Comparison of ENCODE assay signal across 7 mouse cellular contexts in genomic region chr4:43025084-43025960, GRCm38 (mm10). TPM values are rescaled to one million over a fixed set of nuclear protein-coding genes. Genes with fewer than 3 reads are reported as not detected.
DNase-seq lines count a peak whose midpoint lies in the region; ATAC-seq and TF ChIP-seq lines count a peak whose summit lies in the region.

Pigo (minus strand) TSS chr4:43025819.

- WGBS in embryonic facial prominence, embryonic 12.5 days, result 7% methylated on average over 42 of the region's 42 CpGs
- WGBS in kidney, adult 2 months, result 6% methylated on average over 42 of the region's 42 CpGs
- WGBS in limb, embryonic 12.5 days, result 7% methylated on average over 42 of the region's 42 CpGs
- 9% methylated on average over 42 of the region's 42 CpGs for WGBS in midbrain, embryonic 15.5 days
- WGBS in spleen, adult 2 months, result 6% methylated on average over 42 of the region's 42 CpGs

- peaks cover 17% of the 10 kb centered on the region for H3K4me1 ChIP-seq in embryonic facial prominence, embryonic 12.5 days
- H3K4me1 ChIP-seq in kidney, adult 2 months (ENCODE audit: control insufficient read depth, insufficient read depth, low read length), result peaks cover 10% of the 10 kb centered on the region
- H3K4me1 ChIP-seq in limb, embryonic 12.5 days (replicated peaks), result peaks cover 15% of the 10 kb centered on the region
- H3K4me1 ChIP-seq in midbrain, embryonic 15.5 days, result peaks cover 28% of the 10 kb centered on the region
- peaks cover 5% of the 10 kb centered on the region; the same call in 1 of the 2 replicates for H3K4me1 ChIP-seq in spleen, adult 2 months (ENCODE audit: control insufficient read depth, insufficient read depth, insufficient read length)

- H3K4me2 ChIP-seq in embryonic facial prominence, embryonic 12.5 days (replicated peaks), result peak within 1 kb of the TSS; percentile 72
- H3K4me2 ChIP-seq in limb, embryonic 12.5 days, result peak within 1 kb of the TSS; percentile 74
- peak within 1 kb of the TSS; percentile 58 for H3K4me2 ChIP-seq in midbrain, embryonic 15.5 days

- H3K9ac ChIP-seq in embryonic facial prominence, embryonic 12.5 days, result peak within 1 kb of the TSS; percentile 53
- H3K9ac ChIP-seq in limb, embryonic 12.5 days (replicated peaks), result peak within 1 kb of the TSS; percentile 64
- H3K9ac ChIP-seq in midbrain, embryonic 15.5 days, result peak within 1 kb of the TSS; percentile 57

- DNase-seq in adrenal gland, postnatal 25 days, result peak; percentile 95
- DNase-seq in heart, adult 18-20 months, result peak; percentile 94 to 95
- peak; percentile 98 for DNase-seq in kidney, adult 2 months
- DNase-seq in spleen, adult 2 months (ENCODE audit: low read depth in 1 of 2, low spot score in 2 of 2), result peak; percentile 84 to 85

- no peaks in the 10 kb centered on the region for H3K9me3 ChIP-seq in embryonic facial prominence, embryonic 12.5 days
- no peaks in the 10 kb centered on the region for H3K9me3 ChIP-seq in limb, embryonic 12.5 days
- no peaks in the 10 kb centered on the region for H3K9me3 ChIP-seq in midbrain, embryonic 15.5 days

- ATAC-seq in embryonic facial prominence, embryonic 12.5 days (ENCODE audit: insufficient number of reproducible peaks, insufficient read depth, low FRiP score, low TSS enrichment), result peak; percentile 82
- ATAC-seq in limb, embryonic 12.5 days (ENCODE audit: insufficient number of reproducible peaks, insufficient read depth, low FRiP score, low TSS enrichment, low read depth), result peak; percentile 86
- peak; percentile 94 for ATAC-seq in midbrain, embryonic 15.5 days (replicated peaks)

- TF ChIP-seq CTCF in kidney, adult 2 months (conservative IDR thresholded peaks at IDR 0.05; ENCODE audit: insufficient read depth, insufficient read length, low read depth, low read length), result peak; percentile 87
- TF ChIP-seq CTCF in spleen, adult 2 months (IDR thresholded peaks at IDR 0.05; ENCODE audit: extremely low read depth, insufficient read depth, insufficient read length, insufficient replicate concordance), result peak; percentile 93

- peak within 1 kb of the TSS; percentile 88 for H3K27ac ChIP-seq in embryonic facial prominence, embryonic 12.5 days
- peak within 1 kb of the TSS; percentile 96 for H3K27ac ChIP-seq in kidney, adult 2 months (ENCODE audit: insufficient read depth, low read depth, low read length)
- H3K27ac ChIP-seq in limb, embryonic 12.5 days, result peak within 1 kb of the TSS; percentile 88
- peak within 1 kb of the TSS; percentile 90 for H3K27ac ChIP-seq in midbrain, embryonic 15.5 days
- peak within 1 kb of the TSS; percentile 95 for H3K27ac ChIP-seq in spleen, adult 2 months (ENCODE audit: insufficient read depth, low read length)

- peak; percentile 33 for TF ChIP-seq POLR2A in kidney, adult 2 months (IDR thresholded peaks at IDR 0.05; ENCODE audit: low read depth, low read length)
- no peak; the same call in 1 of the 2 replicates for TF ChIP-seq POLR2A in spleen, adult 2 months (IDR thresholded peaks at IDR 0.05; ENCODE audit: low read depth, low read length)

- H3K27me3 ChIP-seq in embryonic facial prominence, embryonic 12.5 days, result no peaks in the 10 kb centered on the region
- H3K27me3 ChIP-seq in kidney, adult 2 months (replicated peaks; ENCODE audit: control insufficient read depth, insufficient read depth, low read length), result no peaks in the 10 kb centered on the region
- no peaks in the 10 kb centered on the region for H3K27me3 ChIP-seq in limb, embryonic 12.5 days
- H3K27me3 ChIP-seq in midbrain, embryonic 15.5 days (replicated peaks), result no peaks in the 10 kb centered on the region
- H3K27me3 ChIP-seq in spleen, adult 2 months (ENCODE audit: control insufficient read depth, insufficient read depth, low read length), result no peaks in the 10 kb centered on the region

- H3K4me3 ChIP-seq in embryonic facial prominence, embryonic 12.5 days, result peak within 1 kb of the TSS; percentile 62
- H3K4me3 ChIP-seq in kidney, adult 2 months (ENCODE audit: insufficient read depth, low read depth, low read length), result peak within 1 kb of the TSS; percentile 84
- H3K4me3 ChIP-seq in limb, embryonic 12.5 days (replicated peaks), result peak within 1 kb of the TSS; percentile 61
- H3K4me3 ChIP-seq in midbrain, embryonic 15.5 days, result peak within 1 kb of the TSS; percentile 54
- peak within 1 kb of the TSS; percentile 96 for H3K4me3 ChIP-seq in spleen, adult 2 months (ENCODE audit: extremely low read depth, insufficient read depth, insufficient read length)

- peaks cover 62% of the 10 kb centered on the region for H3K36me3 ChIP-seq in embryonic facial prominence, embryonic 12.5 days
- no peaks in the 10 kb centered on the region for H3K36me3 ChIP-seq in kidney, adult 2 months (ENCODE audit: control insufficient read depth, insufficient read depth, low read length)
- H3K36me3 ChIP-seq in limb, embryonic 12.5 days, result peaks cover 78% of the 10 kb centered on the region
- H3K36me3 ChIP-seq in midbrain, embryonic 15.5 days (replicated peaks), result peaks cover 38% of the 10 kb centered on the region
- H3K36me3 ChIP-seq in spleen, adult 2 months (ENCODE audit: control insufficient read depth, insufficient read depth, low read length), result peaks cover 40% of the 10 kb centered on the region

RNA-seq across cellular contexts. Expression of gene Pigo, which starts in this region (rescaled TPM):
- total RNA-seq in adrenal gland, postnatal 25 days (2021), result 26.1 and 27.5 TPM in 2 replicates
- polyA plus RNA-seq in embryonic facial prominence, embryonic 12.5 days (2016; fragmentation: Nextera tagmentation; extraction: Ambion mirVana), result 26.5 and 28.1 TPM in 2 replicates
- total RNA-seq in heart, adult 18-20 months (2021), result 10 to 100 TPM; 20.5 to 24.4 TPM
- 24.6 and 28.4 TPM in 2 replicates for polyA plus RNA-seq in kidney, adult 2 months (2012; rRNA removed)
- 27.0 and 30.3 TPM in 2 replicates for polyA plus RNA-seq in limb, embryonic 12.5 days (2016; fragmentation: Nextera tagmentation; extraction: Ambion mirVana)
- 29.1 and 34.0 TPM in 2 replicates for polyA plus RNA-seq in midbrain, embryonic 15.5 days (2015; fragmentation: Nextera tagmentation; extraction: Ambion mirVana)
- polyA plus RNA-seq in spleen, adult 2 months (2012; rRNA removed), result 25.2 and 33.4 TPM in 2 replicates

Comparison
In these comparisons a context has a peak if more than half of its experiments do, and no peak if none do; other contexts are left out.
1. Peak in every context shown above with its lines: DNase-seq, ATAC-seq, H3K4me3 ChIP-seq and H3K27ac ChIP-seq.